Mouse (Mus musculus): ENCODE results near the gene Rbms3. TPM values are rescaled to one million over a fixed set of nuclear protein-coding genes. Genes with fewer than 3 reads are reported as not detected.
A peak's percentile ranks its signal among the peaks of the same experiment; 100 is the strongest.

Gene Rbms3
- total RNA-seq, 2 experiments from 2014 or later = 15.1 to 16.3 TPM

DNA sequence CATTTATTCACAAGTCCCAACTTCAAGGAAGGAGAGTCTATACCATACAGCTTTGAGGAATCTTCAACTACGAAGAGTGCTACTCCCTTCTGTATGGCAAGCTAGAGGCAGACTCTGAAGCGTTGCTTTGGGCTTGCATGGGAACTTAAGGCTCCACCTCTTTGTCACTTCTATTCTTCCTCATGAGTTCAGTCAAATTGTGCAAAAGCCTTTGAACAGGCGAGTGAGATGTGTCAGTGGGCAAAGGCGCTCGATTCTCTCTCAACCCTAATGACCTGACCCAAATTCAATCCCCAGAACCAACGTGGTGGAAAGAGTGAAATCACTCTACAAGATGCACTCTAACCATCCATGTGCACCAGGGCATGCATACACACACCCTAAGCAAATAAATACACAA, 47.1 kb downstream of the Rbms3 start:
- no peak overlapping the region for H3K27ac ChIP-seq
- no peak overlapping the region for H3K4me3 ChIP-seq
- no peak for TF ChIP-seq CTCF (conservative IDR thresholded peaks at IDR 0.05)
- no peak for DNase-seq (ENCODE audit: low spot score in 2 of 2)

GRCm38 (mm10) chr9:117571186-117571855, 58.4 kb downstream of the Rbms3 start:
- H3K27ac ChIP-seq = no peak overlapping the region
- DNase-seq (ENCODE audit: low spot score in 2 of 2) = no peak
- no peak for TF ChIP-seq CTCF (conservative IDR thresholded peaks at IDR 0.05)
- no peak overlapping the region for H3K4me3 ChIP-seq

DNA sequence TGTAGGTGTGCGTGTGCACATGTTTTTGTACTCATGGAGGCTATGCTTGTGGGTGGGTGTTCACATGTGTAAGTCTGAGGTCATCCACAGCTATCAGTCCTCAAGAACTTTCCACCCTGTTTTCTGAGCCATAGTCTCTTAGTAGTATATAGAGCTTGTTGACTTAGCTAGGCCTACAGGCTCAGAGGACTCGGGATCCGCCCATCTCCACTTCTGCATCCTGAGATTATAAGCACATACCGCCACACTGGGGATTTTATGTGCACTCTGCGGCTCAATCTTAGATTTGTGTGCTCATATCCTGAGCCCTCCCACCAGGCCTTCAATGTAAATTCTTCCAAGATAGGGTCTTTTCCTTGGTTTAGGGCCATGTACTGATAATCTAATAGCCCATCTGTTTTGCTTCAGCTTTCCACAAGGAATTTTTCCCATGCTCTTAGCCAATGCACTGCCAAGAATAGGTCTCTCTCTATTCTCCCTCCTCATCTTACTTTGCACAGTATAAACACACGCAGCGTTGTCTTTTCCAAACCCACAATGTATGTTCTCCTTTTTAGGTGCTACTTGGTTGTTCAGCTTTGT, 59.4 kb downstream of the Rbms3 start:
- DNase-seq (ENCODE audit: low spot score in 2 of 2) = no peak
- Histone ChIP-seq H3K27ac (no peak overlapping the region), H3K4me3 (no peak overlapping the region)
- no peak for TF ChIP-seq CTCF (conservative IDR thresholded peaks at IDR 0.05)

DNA sequence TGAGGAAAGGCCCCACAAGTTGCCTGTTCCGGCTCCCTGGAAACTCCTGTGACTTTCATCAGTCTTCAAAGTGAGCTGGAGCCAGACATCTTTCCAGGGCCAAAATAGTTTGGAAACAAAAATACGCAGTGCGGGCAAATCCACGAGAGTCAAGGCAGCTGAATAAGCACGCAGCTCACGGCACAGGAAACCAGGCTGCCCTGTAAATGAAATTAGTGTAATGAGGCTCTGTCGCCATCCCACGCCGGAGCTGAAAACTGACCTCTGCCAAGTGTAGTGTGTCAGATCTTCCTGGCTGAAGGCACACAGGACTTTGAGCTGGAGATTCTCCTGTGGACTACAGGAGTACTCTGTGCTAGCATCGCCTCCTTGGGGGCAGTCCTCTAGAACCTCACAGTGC, 63.4 kb downstream of the Rbms3 start:
- TF ChIP-seq CTCF (conservative IDR thresholded peaks at IDR 0.05) = 0 out of 2 replicates have a peak, but pooled peaks have one; percentile 10
- no peak overlapping the region for H3K27ac ChIP-seq

GRCm38 (mm10) chr9:117558562-117558961, 71.2 kb downstream of the Rbms3 start:
- TF ChIP-seq CTCF (conservative IDR thresholded peaks at IDR 0.05) = no peak
- DNase-seq (ENCODE audit: low spot score in 2 of 2) = no peak
- no peak overlapping the region for H3K4me3 ChIP-seq
- no peak overlapping the region for H3K27ac ChIP-seq

More for the DNA sequence above, 63.4 kb downstream of the Rbms3 start:
- no peak for DNase-seq (ENCODE audit: low spot score in 2 of 2)
- H3K4me3 ChIP-seq = no peak overlapping the region

GRCm38 (mm10) chr9:117554356-117554755, 75.4 kb downstream of the Rbms3 start:
- Histone ChIP-seq H3K4me3 (no peak overlapping the region), H3K27ac (no peak overlapping the region)
- DNase-seq (ENCODE audit: low spot score in 2 of 2) = no peak
- TF ChIP-seq CTCF (conservative IDR thresholded peaks at IDR 0.05) = no peak

- no peak overlapping the region for H3K27ac ChIP-seq
- DNase-seq (ENCODE audit: low spot score in 2 of 2) = no peak
- no peak for TF ChIP-seq CTCF (conservative IDR thresholded peaks at IDR 0.05)
- H3K4me3 ChIP-seq = no peak overlapping the region
Measured at GRCm38 (mm10) chr9:117529281-117529680, 100.4 kb downstream of the Rbms3 start.

GRCm38 (mm10) chr9:117508941-117509340, 120.8 kb downstream of the Rbms3 start:
- TF ChIP-seq CTCF (conservative IDR thresholded peaks at IDR 0.05) = no peak
- peak; percentile 3 to 12 for DNase-seq (ENCODE audit: low spot score in 2 of 2)
- Histone ChIP-seq H3K4me3 (no peak overlapping the region), H3K27ac (no peak overlapping the region)

- no peak overlapping the region for H3K4me3 ChIP-seq
- DNase-seq (ENCODE audit: low spot score in 2 of 2) = no peak
- no peak for TF ChIP-seq CTCF (conservative IDR thresholded peaks at IDR 0.05)
- no peak overlapping the region for H3K27ac ChIP-seq
Measured at GRCm38 (mm10) chr9:117491866-117492265, 137.8 kb downstream of the Rbms3 start.

GRCm38 (mm10) chr9:117484396-117484795, 145.3 kb downstream of the Rbms3 start:
- no peak overlapping the region for H3K27ac ChIP-seq
- TF ChIP-seq CTCF (conservative IDR thresholded peaks at IDR 0.05) = peak; percentile 64
- no peak for DNase-seq (ENCODE audit: low spot score in 2 of 2)
- no peak overlapping the region for H3K4me3 ChIP-seq

GRCm38 (mm10) chr9:117476753-117477152, 153.0 kb downstream of the Rbms3 start:
- Histone ChIP-seq H3K4me3 (no peak overlapping the region), H3K27ac (no peak overlapping the region)
- no peak for DNase-seq (ENCODE audit: low spot score in 2 of 2)
- TF ChIP-seq CTCF (conservative IDR thresholded peaks at IDR 0.05) = no peak

GRCm38 (mm10) chr9:117452816-117453215, 176.9 kb downstream of the Rbms3 start:
- Histone ChIP-seq H3K4me3 (no peak overlapping the region), H3K27ac (no peak overlapping the region)
- no peak for DNase-seq (ENCODE audit: low spot score in 2 of 2)
- no peak for TF ChIP-seq CTCF (conservative IDR thresholded peaks at IDR 0.05)

DNA sequence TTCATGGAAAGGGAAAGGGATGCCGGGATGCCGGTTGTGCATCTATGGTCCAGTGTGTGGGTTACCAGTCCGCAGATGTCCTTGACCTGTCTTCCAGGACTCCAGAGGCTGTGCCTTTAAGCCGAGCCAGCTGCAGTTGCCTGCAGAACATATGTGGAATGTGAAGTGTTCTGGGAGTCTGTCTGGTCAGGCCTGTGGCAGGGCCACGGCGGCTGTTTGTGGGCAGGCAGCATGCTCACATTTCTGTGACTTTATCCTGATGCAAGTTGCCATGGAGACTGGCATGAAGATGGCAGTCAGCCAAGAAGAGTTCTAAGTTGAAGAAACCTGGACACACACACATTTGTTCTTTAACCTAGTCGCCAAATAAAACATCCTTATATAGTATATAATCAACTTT, 187.1 kb downstream of the Rbms3 start:
- Histone ChIP-seq H3K4me3 (no peak overlapping the region), H3K27ac (no peak overlapping the region)
- no peak for DNase-seq (ENCODE audit: low spot score in 2 of 2)
- no peak for TF ChIP-seq CTCF (conservative IDR thresholded peaks at IDR 0.05)

DNA sequence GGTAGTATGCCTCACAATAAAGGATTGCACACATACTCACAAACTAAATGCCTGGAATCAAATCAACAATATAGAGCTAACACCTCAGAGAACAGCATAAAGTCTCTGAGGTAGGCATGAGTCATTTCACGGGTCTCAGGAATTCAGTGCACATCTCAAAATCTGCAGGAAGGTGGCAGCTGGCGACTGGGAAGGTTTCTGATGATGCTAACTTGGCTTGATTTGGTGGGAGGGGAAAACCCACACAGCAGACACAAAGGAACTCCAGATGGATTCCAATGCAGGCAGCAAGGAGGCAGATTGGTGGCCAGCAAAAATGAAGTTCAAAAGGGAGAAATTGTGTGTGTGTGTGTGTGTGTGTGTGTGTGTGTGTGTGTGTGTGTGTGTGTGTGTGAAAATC, 193.9 kb downstream of the Rbms3 start:
- DNase-seq (ENCODE audit: low spot score in 2 of 2) = peak; percentile 13 to 58
- no peak overlapping the region for H3K4me3 ChIP-seq
- TF ChIP-seq CTCF (conservative IDR thresholded peaks at IDR 0.05) = peak; percentile 34; the same call in 1 of the 2 replicates
- H3K27ac ChIP-seq = no peak overlapping the region
